Mouse (Mus musculus): ENCODE data around the gene Hmgb3.
"Not testable (repeated sequence)": the region's sequence is repeated elsewhere in the genome, so short reads cannot be mapped to it uniquely, and the experiment has no call there.

Hmgb3 gene

DNA sequence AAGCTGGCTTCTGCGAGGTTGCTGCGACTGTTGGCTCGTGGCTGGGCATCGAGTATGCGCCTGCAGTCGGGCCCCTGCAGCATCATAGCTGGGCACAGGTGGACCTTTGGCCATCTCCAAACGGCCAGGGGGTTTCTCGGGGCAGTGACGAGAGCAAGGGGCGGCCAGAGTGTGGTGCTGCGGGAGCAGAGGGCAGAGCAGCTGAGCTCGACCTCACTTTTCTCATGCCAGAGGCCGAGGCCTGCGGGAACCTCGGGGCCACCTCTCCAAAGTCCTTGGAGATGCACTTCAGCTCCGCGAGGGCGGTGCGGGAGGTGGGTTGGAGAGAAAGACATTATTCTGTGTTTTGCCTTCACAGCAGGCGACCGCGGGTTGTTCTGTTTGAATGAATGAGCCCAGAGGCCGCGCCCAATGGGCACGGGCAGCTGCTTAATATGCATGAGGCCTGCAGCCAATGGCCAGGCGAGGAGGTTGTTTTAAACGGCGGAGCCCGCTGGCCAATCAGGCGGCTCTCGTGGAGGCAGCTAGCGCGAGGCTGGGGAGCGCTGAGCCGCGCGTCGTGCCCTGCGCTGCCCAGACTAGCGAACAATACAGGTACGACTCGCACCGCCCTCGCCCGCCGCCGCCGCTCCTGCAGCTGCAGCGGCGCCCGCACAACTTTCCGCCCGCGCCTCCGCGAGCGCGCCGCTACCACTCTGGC, at the start of gene Hmgb3:
TSS of gene Hmgb3 (plus strand) at position 504 of the 700 bp plus-strand sequence.
- DNase-seq (ENCODE audit: low spot score) = peak; percentile 81

DNA sequence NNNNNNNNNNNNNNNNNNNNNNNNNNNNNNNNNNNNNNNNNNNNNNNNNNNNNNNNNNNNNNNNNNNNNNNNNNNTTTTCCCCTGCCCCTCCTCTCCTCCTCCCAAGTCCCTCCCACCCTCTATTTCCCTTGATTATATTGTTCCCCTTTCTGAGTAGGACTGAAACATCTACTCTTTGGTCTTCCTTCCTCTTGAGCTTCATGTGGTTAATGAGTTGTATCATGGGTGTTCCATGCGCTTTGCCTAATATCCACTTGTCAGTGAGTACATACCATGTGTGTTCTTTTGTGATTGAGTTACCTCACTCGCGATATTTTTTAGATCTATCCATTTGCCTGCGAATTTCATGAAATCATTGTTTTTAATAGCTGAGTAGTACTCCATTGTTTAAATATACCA, 49.1 kb upstream of the Hmgb3 start:
- not testable (repeated sequence) for DNase-seq (ENCODE audit: low spot score)

DNA sequence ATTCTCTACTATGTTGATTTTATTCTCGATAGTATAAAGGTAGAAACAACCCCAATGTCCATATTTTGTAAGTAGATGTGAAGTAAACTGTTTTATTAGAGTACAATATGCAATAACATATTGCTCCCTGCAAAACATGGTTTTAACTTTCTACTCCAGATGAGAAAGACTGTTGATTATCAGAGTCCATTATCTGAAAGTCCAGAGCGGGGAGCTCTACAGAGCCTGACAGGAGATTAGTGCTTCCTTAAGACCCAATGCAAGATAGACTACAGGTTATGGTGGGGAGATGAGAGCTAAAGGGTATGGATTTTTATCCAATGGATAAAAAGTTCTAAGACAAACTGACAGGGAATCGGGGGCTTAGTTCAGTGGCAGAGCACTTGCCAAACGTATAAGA, 36.5 kb upstream of the Hmgb3 start:
- no peak for DNase-seq (ENCODE audit: low spot score)

DNA sequence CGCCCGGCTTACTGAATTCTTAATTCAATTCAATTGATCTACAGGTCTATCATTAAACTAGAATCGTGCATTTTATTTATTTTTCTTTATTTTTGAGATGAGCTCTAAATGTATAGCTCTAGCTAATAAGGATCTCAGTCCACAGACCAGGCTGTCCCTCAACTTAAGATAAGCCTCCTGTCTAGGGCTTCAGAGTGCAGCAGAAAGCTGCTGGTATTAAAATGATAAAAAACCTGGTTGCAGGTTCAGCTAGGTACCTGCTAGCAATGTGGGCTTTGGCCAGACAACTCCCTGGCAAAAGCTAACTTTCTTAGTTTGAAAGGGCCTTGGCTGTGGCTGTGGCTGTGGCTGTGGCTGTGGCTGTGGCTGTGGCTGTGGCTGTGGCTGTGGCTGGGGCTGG, 32.8 kb upstream of the Hmgb3 start:
- DNase-seq (ENCODE audit: low spot score) = no peak

GRCm38 (mm10) chrX:71524310-71524709, 31.4 kb upstream of the Hmgb3 start:
- DNase-seq (ENCODE audit: low spot score) = no peak

GRCm38 (mm10) chrX:71525593-71526299, 30.0 kb upstream of the Hmgb3 start:
- DNase-seq (ENCODE audit: low spot score) = no peak

DNA sequence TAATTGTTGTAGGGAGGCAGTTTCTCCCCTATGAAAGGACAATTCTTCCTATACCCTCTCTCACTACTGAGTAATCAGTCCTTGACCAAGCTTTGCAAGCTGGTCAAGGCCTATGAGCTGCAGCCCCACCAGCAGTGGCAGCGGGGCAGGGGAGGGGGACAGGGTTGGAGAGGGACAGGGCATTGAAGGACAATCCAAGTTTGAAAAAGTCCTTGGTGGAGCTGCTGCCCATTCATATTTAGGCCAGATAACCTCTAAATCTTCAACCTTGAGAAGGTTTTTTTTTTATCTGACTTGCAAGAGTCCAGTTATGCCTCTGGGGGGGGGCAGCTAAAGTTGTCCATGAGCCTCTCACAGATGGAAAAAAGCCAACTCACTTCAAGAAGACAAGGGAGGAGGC, 28.3 kb upstream of the Hmgb3 start:
- peak; percentile 54 for DNase-seq (ENCODE audit: low spot score)

DNA sequence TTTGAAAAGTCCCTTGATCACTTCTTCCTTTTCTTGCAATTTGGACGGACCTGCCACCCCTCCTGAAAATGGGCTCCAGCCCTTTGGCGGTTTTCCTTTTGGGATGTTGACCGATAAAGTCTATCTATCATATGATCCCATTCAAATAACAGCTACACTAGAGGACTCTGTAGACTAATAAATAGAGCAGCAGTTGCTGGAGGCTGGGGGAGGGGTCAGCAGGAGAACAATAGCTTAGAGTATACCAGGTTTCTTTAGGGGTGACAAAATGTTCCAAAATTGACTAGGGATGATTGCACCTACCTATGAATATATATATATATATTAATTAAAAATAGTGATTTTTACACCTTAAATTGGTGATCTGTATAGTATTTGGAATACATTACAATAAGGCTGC, 27.6 kb upstream of the Hmgb3 start:
- DNase-seq (ENCODE audit: low spot score) = no peak

DNA sequence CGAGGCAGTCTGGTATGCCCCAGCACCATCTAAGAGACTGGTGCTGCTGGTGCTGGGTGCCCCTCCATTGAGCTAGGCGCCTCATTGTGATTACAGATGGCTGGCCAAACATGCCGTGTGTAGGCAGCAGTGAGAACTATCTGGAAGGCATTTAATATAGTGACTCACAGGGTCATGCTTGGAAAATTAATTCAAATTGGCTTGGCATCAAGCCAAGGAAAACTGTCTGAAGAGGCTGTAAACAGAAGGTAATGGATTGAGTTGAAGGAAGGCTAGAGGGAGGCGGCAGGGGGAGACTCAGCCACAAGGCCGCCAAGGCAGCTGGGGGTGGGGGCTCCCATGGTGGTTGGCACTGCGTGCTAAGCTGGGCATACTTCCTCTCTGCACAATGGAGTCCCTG, 27.1 kb upstream of the Hmgb3 start:
- peak; percentile 9 for DNase-seq (ENCODE audit: low spot score)

DNA sequence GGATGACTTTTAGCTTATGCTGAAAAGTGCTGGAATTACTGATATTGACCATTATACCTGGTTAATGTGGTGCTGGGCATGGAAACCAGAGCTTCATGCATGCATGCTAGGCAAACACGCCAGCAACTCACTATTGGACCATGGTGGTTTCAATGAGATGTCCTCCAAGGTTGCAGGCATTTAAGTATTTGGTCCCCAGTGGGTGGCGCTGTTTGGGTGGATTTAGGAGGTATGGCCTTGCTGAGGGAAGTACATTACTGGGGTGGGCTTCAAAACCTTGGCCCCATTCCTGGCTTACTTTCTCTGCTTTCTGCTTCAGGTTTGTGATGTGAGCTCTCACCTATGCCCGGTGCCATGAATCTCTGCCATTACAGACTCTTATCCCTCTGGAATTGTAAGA, 23.1 kb upstream of the Hmgb3 start:
- DNase-seq (ENCODE audit: low spot score) = no peak

- no peak for DNase-seq (ENCODE audit: low spot score)
These were observed 21.6 kb upstream of the Hmgb3 start for GRCm38 (mm10) chrX:71534102-71534501.

- no peak for DNase-seq (ENCODE audit: low spot score)
These were observed 17.9 kb upstream of the Hmgb3 start for GRCm38 (mm10) chrX:71537791-71538190.

- DNase-seq (ENCODE audit: low spot score) = no peak
These were observed 14.8 kb upstream of the Hmgb3 start for GRCm38 (mm10) chrX:71540821-71541510.

DNA sequence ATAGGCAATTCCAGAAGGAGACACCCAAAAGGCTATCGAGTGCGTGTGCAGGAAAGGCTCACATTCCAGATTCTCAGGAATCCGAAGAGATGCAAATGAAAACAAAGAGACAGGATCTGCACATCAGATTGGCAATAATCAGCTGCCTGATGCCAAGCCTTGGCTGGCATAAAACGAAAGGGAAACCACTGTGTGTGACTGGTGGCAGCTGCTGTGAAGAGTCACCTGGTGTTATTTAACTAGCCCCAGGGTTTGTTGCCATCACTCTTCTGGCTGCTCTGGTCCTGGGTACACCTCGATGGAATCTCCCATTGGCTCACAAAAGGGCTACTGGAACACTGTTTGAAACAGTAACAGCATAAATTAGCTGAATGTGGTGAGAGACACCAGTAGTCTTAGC, 11.0 kb upstream of the Hmgb3 start:
- DNase-seq (ENCODE audit: low spot score) = no peak

DNA sequence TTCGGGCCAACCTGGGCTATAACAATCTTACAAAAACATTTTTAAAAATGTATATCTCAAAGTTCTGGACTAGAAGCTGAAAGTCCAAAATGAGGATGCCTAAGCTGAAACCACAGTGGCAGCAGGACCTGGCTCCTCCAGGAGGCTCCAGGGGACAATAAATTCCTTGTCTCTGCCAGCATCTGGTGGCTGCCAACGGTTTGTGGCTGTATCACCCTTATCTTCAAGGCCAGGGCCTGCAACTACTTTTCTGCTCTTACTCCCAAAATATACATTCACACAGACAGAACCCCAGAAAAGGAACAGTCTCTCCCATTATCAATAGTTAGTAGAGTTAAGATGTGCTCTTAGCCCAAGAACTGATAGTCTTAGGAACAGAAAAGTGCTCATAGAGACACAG, 10.6 kb upstream of the Hmgb3 start:
- no peak for DNase-seq (ENCODE audit: low spot score)

- DNase-seq (ENCODE audit: low spot score) = no peak
These were observed 610 bp downstream of the Hmgb3 start for GRCm38 (mm10) chrX:71556115-71556941.

DNA sequence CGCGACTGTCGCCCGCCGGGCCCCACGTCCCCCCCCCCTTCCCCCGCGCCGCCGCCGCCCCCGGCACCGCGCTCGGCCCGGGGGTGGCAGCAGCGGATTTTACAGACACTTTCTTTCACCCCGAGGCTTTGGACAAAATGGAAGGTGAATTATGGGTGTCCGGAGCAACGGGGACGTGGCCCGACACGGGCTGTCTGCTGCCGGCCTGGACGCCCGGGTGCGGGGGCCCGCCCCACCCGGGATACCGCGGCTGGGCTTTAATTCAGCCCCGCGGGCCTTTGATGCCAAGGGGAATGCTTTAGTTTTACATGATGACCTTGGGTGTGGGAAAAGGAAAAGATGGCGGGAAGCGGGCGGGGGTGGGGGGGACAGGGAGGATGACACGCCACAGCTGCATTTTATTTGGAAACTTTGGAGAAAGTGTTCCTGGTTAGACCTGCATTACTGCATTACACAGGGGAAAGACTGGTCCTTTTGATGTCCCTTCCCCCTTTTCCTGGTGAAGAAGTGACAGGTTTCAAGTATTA, 1.3 kb downstream of the Hmgb3 start:
- DNase-seq (ENCODE audit: low spot score) = no peak

DNA sequence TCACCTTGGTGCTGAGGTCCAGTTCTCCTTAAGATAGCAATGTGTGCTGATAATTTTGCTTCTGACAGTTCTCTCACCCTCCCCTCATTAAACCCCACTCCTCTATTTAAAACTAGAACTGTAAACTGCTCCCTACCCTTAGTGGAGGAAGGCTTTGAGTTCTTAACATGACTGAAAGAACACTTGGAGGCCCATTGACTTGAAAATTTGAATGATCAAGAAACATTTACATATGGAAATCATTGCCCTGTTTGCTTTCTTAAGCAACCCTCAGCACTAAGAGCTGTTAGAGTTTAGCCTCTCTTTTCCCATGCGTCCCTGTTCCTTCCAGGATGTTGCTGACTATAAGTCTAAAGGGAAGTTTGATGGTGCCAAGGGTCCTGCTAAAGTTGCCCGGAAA, 3.6 kb downstream of the Hmgb3 start:
- no peak for DNase-seq (ENCODE audit: low spot score)

GRCm38 (mm10) chrX:71560796-71561195, 5.1 kb downstream of the Hmgb3 start:
- no peak for DNase-seq (ENCODE audit: low spot score)

GRCm38 (mm10) chrX:71573132-71573900, 17.6 kb downstream of the Hmgb3 start:
- no peak for DNase-seq (ENCODE audit: low spot score)

DNA sequence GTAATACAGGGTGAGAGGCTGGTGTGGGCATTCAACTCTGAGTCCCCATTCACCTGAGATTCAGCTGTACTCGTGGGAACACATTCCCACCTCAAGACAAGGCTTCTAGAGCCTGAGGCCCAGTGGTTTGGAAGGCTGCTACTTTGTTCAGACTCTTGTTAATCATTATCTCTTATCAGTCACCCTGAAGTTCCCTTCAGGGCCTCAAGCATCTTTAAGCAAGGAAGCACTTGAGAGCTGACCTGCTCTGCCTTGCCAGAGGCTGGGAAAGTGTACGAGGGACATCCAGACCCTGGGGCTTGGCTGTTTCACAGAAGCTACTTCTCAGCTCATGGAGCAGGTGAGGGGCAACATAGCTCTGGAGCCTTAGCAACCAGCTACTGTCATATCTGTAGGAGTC, 19.8 kb downstream of the Hmgb3 start:
- no peak for DNase-seq (ENCODE audit: low spot score)

Measured in ovary, adult 18-20 months (tissue).